Mouse (Mus musculus): ENCODE measurements around the gene Dyrk1b. TPM values are rescaled to one million over a fixed set of nuclear protein-coding genes. Genes with fewer than 3 reads are reported as not detected.
"Not testable (repeated sequence)": the region's sequence is repeated elsewhere in the genome, so short reads cannot be mapped to it uniquely, and the experiment has no call there.

Gene Dyrk1b
- polyA plus RNA-seq, 1 experiment from 2014 or later = 10.7 TPM

DNA sequence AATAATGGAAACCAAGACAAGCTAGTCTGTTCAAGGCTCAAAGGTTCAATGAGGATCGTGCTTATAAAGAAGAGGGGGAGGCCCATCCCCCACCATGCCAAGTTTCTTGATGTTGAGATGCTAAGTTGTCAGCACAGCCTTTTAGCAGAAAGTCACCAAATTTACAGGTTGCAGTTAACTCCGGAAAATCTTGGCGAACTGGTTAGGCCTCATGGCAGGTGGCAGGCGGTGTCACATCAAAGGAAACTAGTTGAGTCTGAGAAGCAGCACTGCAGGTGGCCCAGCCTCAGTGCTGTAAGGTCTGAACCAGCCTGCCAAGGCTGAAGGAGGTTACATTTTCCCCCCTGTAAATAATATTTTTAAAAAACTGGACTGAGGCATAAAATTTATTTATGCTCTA lies 47.6 kb downstream of the Dyrk1b start:
- H3K4me1 ChIP-seq; H3K4me2 ChIP-seq; H3K27me3 ChIP-seq (replicated peaks); H3K27ac ChIP-seq (replicated peaks); H3K4me3 ChIP-seq (replicated peaks); H3K9me3 ChIP-seq (replicated peaks); H3K36me3 ChIP-seq; H3K9ac ChIP-seq (replicated peaks); ATAC-seq (ENCODE audit: low FRiP score): not testable (repeated sequence)
- 87% methylated on average over 4 of the region's 4 CpGs for WGBS

GRCm38 (mm10) chr7:28227421-28227820 lies 48.2 kb downstream of the Dyrk1b start:
- not testable (repeated sequence) for H3K4me1 ChIP-seq; H3K27me3 ChIP-seq (replicated peaks); H3K9ac ChIP-seq (replicated peaks); ATAC-seq (ENCODE audit: low FRiP score); H3K9me3 ChIP-seq (replicated peaks); H3K36me3 ChIP-seq; H3K4me2 ChIP-seq; H3K4me3 ChIP-seq (replicated peaks); H3K27ac ChIP-seq (replicated peaks)
- WGBS = 94% methylated on average over 4 of the region's 4 CpGs

Other genes starting within 250 kb of the Dyrk1b start
- 31.5 and 33.0 TPM in 2 replicates for gene Zfp780b, start 200.3 kb upstream of the Dyrk1b start, polyA plus RNA-seq (2015; fragmentation: Nextera tagmentation; extraction: Ambion mirVana)
- 4.5 and 5.1 TPM in 2 replicates for gene Zfp850, start 165.4 kb upstream of the Dyrk1b start, polyA plus RNA-seq (2015; fragmentation: Nextera tagmentation; extraction: Ambion mirVana)
- 275 and 280 TPM in 2 replicates for gene Psmc4, start 129.4 kb upstream of the Dyrk1b start, polyA plus RNA-seq (2015; fragmentation: Nextera tagmentation; extraction: Ambion mirVana)
- 0.75 and 3.0 TPM in 2 replicates for gene Fcgbp, start 108.2 kb upstream of the Dyrk1b start, polyA plus RNA-seq (2015; fragmentation: Nextera tagmentation; extraction: Ambion mirVana)
- 0.06 and 0.17 TPM in 2 replicates for gene 9530053A07Rik, start 50.0 kb upstream of the Dyrk1b start, polyA plus RNA-seq (2015; fragmentation: Nextera tagmentation; extraction: Ambion mirVana)
- 70.8 and 88.2 TPM in 2 replicates for gene Fbl, start 9.8 kb upstream of the Dyrk1b start, polyA plus RNA-seq (2015; fragmentation: Nextera tagmentation; extraction: Ambion mirVana)
- gene Eid2, start 88.4 kb downstream of the Dyrk1b start, polyA plus RNA-seq (2015; fragmentation: Nextera tagmentation; extraction: Ambion mirVana) = 6.9 and 18.2 TPM in 2 replicates
- 33.5 and 37.7 TPM in 2 replicates for gene Eid2b, start 98.3 kb downstream of the Dyrk1b start, polyA plus RNA-seq (2015; fragmentation: Nextera tagmentation; extraction: Ambion mirVana)
- 1.8 and 2.4 TPM in 2 replicates for gene Selenov, start 111.7 kb downstream of the Dyrk1b start, polyA plus RNA-seq (2015; fragmentation: Nextera tagmentation; extraction: Ambion mirVana)
- gene Dll3, start 122.8 kb downstream of the Dyrk1b start, polyA plus RNA-seq (2015; fragmentation: Nextera tagmentation; extraction: Ambion mirVana) = 18.6 and 19.8 TPM in 2 replicates
- gene Timm50, start 132.6 kb downstream of the Dyrk1b start, polyA plus RNA-seq (2015; fragmentation: Nextera tagmentation; extraction: Ambion mirVana) = 125 and 136 TPM in 2 replicates
- 92.8 and 101 TPM in 2 replicates for gene Supt5, start 159.3 kb downstream of the Dyrk1b start, polyA plus RNA-seq (2015; fragmentation: Nextera tagmentation; extraction: Ambion mirVana)
- gene Rps16, start 171.2 kb downstream of the Dyrk1b start, polyA plus RNA-seq (2015; fragmentation: Nextera tagmentation; extraction: Ambion mirVana) = 467 and 619 TPM in 2 replicates
- 21.4 and 26.5 TPM in 2 replicates for gene Plekhg2, start 193.1 kb downstream of the Dyrk1b start, polyA plus RNA-seq (2015; fragmentation: Nextera tagmentation; extraction: Ambion mirVana)
- gene Zfp36, start 200.8 kb downstream of the Dyrk1b start, polyA plus RNA-seq (2015; fragmentation: Nextera tagmentation; extraction: Ambion mirVana) = 4.2 and 7.5 TPM in 2 replicates
- gene Med29, start 213.2 kb downstream of the Dyrk1b start, polyA plus RNA-seq (2015; fragmentation: Nextera tagmentation; extraction: Ambion mirVana) = 48.4 and 50.0 TPM in 2 replicates
- gene Paf1, start 213.5 kb downstream of the Dyrk1b start, polyA plus RNA-seq (2015; fragmentation: Nextera tagmentation; extraction: Ambion mirVana) = 89.3 and 96.0 TPM in 2 replicates